Mouse (Mus musculus): Measurements from ENCODE around the gene Plac9a. TPM values are rescaled to one million over a fixed set of nuclear protein-coding genes. Genes with fewer than 3 reads are reported as not detected.
A peak's percentile ranks its signal among the peaks of the same experiment; 100 is the strongest.

The Plac9a gene
- polyA plus RNA-seq, 1 experiment, result 0.10 TPM

GRCm38 (mm10) chr14:25848237-25848636 lies 54.7 kb downstream of the Plac9a start:
- TF ChIP-seq E2F4 (IDR thresholded peaks at IDR 0.05; ENCODE audit: insufficient read depth), result no peak
- no peak for TF ChIP-seq CEBPB (IDR thresholded peaks at IDR 0.05; ENCODE audit: insufficient read depth, poor library complexity, severe bottlenecking)
- TF ChIP-seq MYOD1 (IDR thresholded peaks at IDR 0.05; ENCODE audit: control insufficient read depth in 1 of 3, insufficient read length in 2 of 3, low read depth in 2 of 3), result no peak
- TF ChIP-seq POLR2A (IDR thresholded peaks at IDR 0.05; ENCODE audit: insufficient read length, low read depth), result no peak
- TF ChIP-seq TCF3 (IDR thresholded peaks at IDR 0.05; ENCODE audit: insufficient read length, low read depth), result no peak
- TF ChIP-seq MYOG (IDR thresholded peaks at IDR 0.05; ENCODE audit: control insufficient read depth in 1 of 3, insufficient read depth in 1 of 3, insufficient read length in 2 of 3, low read depth in 2 of 3), result peak in 1 of 3 experiments; percentile 10
- no peak for TF ChIP-seq TCF12 (IDR thresholded peaks at IDR 0.05; ENCODE audit: insufficient read depth, poor library complexity, severe bottlenecking)
- TF ChIP-seq MAX (IDR thresholded peaks at IDR 0.05; ENCODE audit: low read depth), result no peak
- TF ChIP-seq REST (IDR thresholded peaks at IDR 0.05; ENCODE audit: insufficient read depth, insufficient read length), result no peak
- Histone ChIP-seq H3K79me2 (ENCODE audit: control insufficient read depth, insufficient read depth) (peaks cover 68% of the 10 kb centered on the region), H3K36me3 (ENCODE audit: control insufficient read depth, insufficient read depth) (no peaks in the 10 kb centered on the region), H3ac (ENCODE audit: control insufficient read depth, insufficient read length) (no peak overlapping the region), H3K4me3 (no peak overlapping the region), H3K4me2 (ENCODE audit: low read depth) (no peak overlapping the region), H3K27me3 (ENCODE audit: control insufficient read depth, insufficient read depth, insufficient read length) (no peaks in the 10 kb centered on the region)

- H3K4me2 ChIP-seq (ENCODE audit: low read depth), result peak overlapping the region; percentile 14
- TF ChIP-seq SRF (IDR thresholded peaks at IDR 0.05; ENCODE audit: control insufficient read depth, insufficient read length, low read depth) (no peak), MAX (IDR thresholded peaks at IDR 0.05; ENCODE audit: low read depth) (no peak), REST (IDR thresholded peaks at IDR 0.05; ENCODE audit: insufficient read depth, insufficient read length) (no peak), POLR2A (IDR thresholded peaks at IDR 0.05; ENCODE audit: insufficient read length, low read depth) (no peak), USF1 (IDR thresholded peaks at IDR 0.05; ENCODE audit: low read depth) (no peak), TCF3 (IDR thresholded peaks at IDR 0.05; ENCODE audit: insufficient read length, low read depth) (no peak), MYOD1 (IDR thresholded peaks at IDR 0.05; ENCODE audit: control insufficient read depth in 1 of 3, insufficient read length in 2 of 3, low read depth in 2 of 3) (no peak), MYOG (IDR thresholded peaks at IDR 0.05; ENCODE audit: control insufficient read depth in 1 of 3, insufficient read depth in 1 of 3, insufficient read length in 2 of 3, low read depth in 2 of 3) (no peak), CEBPB (IDR thresholded peaks at IDR 0.05; ENCODE audit: insufficient read depth, poor library complexity, severe bottlenecking) (no peak), TCF12 (IDR thresholded peaks at IDR 0.05; ENCODE audit: insufficient read depth, poor library complexity, severe bottlenecking) (no peak)
- H3K36me3 ChIP-seq (ENCODE audit: control insufficient read depth, insufficient read depth), result no peaks in the 10 kb centered on the region
- H3K79me2 ChIP-seq (ENCODE audit: control insufficient read depth, insufficient read depth), result peaks cover 74% of the 10 kb centered on the region
- no peaks in the 10 kb centered on the region for H3K27me3 ChIP-seq (ENCODE audit: control insufficient read depth, insufficient read depth, insufficient read length)
- no peak overlapping the region for H3ac ChIP-seq (ENCODE audit: control insufficient read depth, insufficient read length)
- H3K4me3 ChIP-seq, result no peak overlapping the region
These were observed 55.2 kb downstream of the Plac9a start for GRCm38 (mm10) chr14:25847660-25848059.

- Histone ChIP-seq H3K79me2 (ENCODE audit: control insufficient read depth, insufficient read depth) (peaks cover 77% of the 10 kb centered on the region), H3K4me2 (ENCODE audit: low read depth) (peak overlapping the region; percentile 57), H3K4me3 (no peak overlapping the region), H3K36me3 (ENCODE audit: control insufficient read depth, insufficient read depth) (no peaks in the 10 kb centered on the region), H3K27me3 (ENCODE audit: control insufficient read depth, insufficient read depth, insufficient read length) (no peaks in the 10 kb centered on the region), H3ac (ENCODE audit: control insufficient read depth, insufficient read length) (no peak overlapping the region)
- no peak for TF ChIP-seq MYOG (IDR thresholded peaks at IDR 0.05; ENCODE audit: control insufficient read depth in 1 of 3, insufficient read depth in 1 of 3, insufficient read length in 2 of 3, low read depth in 2 of 3)
- no peak for TF ChIP-seq POLR2AphosphoS2 (IDR thresholded peaks at IDR 0.05; ENCODE audit: insufficient read length, low read depth)
These were observed 56.4 kb downstream of the Plac9a start for GRCm38 (mm10) chr14:25846516-25846915.

GRCm38 (mm10) chr14:25845832-25846383 lies 57.0 kb downstream of the Plac9a start:
- no peaks in the 10 kb centered on the region for H3K27me3 ChIP-seq (ENCODE audit: control insufficient read depth, insufficient read depth, insufficient read length)
- TF ChIP-seq MYOD1 (IDR thresholded peaks at IDR 0.05; ENCODE audit: control insufficient read depth in 1 of 3, insufficient read length in 2 of 3, low read depth in 2 of 3) (peak; percentile 25 to 79 (median 74)), MAX (IDR thresholded peaks at IDR 0.05; ENCODE audit: low read depth) (no peak), TCF3 (IDR thresholded peaks at IDR 0.05; ENCODE audit: insufficient read length, low read depth) (peak; percentile 6), MYOG (IDR thresholded peaks at IDR 0.05; ENCODE audit: control insufficient read depth in 1 of 3, insufficient read depth in 1 of 3, insufficient read length in 2 of 3, low read depth in 2 of 3) (peak in 2 of 3 experiments; percentile 17 to 90), POLR2A (IDR thresholded peaks at IDR 0.05; ENCODE audit: insufficient read length, low read depth) (peak; percentile 20), TCF12 (IDR thresholded peaks at IDR 0.05; ENCODE audit: insufficient read depth, poor library complexity, severe bottlenecking) (peak; percentile 60), CEBPB (IDR thresholded peaks at IDR 0.05; ENCODE audit: insufficient read depth, poor library complexity, severe bottlenecking) (no peak)
- H3K4me3 ChIP-seq, result no peak overlapping the region
- H3K36me3 ChIP-seq (ENCODE audit: control insufficient read depth, insufficient read depth), result no peaks in the 10 kb centered on the region
- H3ac ChIP-seq (ENCODE audit: control insufficient read depth, insufficient read length), result no peak overlapping the region
- peaks cover 74% of the 10 kb centered on the region for H3K79me2 ChIP-seq (ENCODE audit: control insufficient read depth, insufficient read depth)
- peak overlapping the region; percentile 49 for H3K4me2 ChIP-seq (ENCODE audit: low read depth)

- H3K4me3 ChIP-seq, result peak overlapping the region; percentile 86
- no peaks in the 10 kb centered on the region for H3K27me3 ChIP-seq (ENCODE audit: control insufficient read depth, insufficient read depth, insufficient read length)
- peak overlapping the region; percentile 74 for H3K4me2 ChIP-seq (ENCODE audit: low read depth)
- TF ChIP-seq CEBPB (IDR thresholded peaks at IDR 0.05; ENCODE audit: insufficient read depth, poor library complexity, severe bottlenecking), result no peak
- no peak for TF ChIP-seq TCF12 (IDR thresholded peaks at IDR 0.05; ENCODE audit: insufficient read depth, poor library complexity, severe bottlenecking)
- TF ChIP-seq SRF (IDR thresholded peaks at IDR 0.05; ENCODE audit: control insufficient read depth, insufficient read length, low read depth), result no peak
- TF ChIP-seq MYOD1 (IDR thresholded peaks at IDR 0.05; ENCODE audit: control insufficient read depth in 1 of 3, insufficient read length in 2 of 3, low read depth in 2 of 3), result no peak
- no peak for TF ChIP-seq REST (IDR thresholded peaks at IDR 0.05; ENCODE audit: insufficient read depth, insufficient read length)
- no peak for TF ChIP-seq MYOG (IDR thresholded peaks at IDR 0.05; ENCODE audit: control insufficient read depth in 1 of 3, insufficient read depth in 1 of 3, insufficient read length in 2 of 3, low read depth in 2 of 3)
- no peak for TF ChIP-seq TCF3 (IDR thresholded peaks at IDR 0.05; ENCODE audit: insufficient read length, low read depth)
- no peak overlapping the region for H3ac ChIP-seq (ENCODE audit: control insufficient read depth, insufficient read length)
- peaks cover 62% of the 10 kb centered on the region for H3K79me2 ChIP-seq (ENCODE audit: control insufficient read depth, insufficient read depth)
- no peaks in the 10 kb centered on the region for H3K36me3 ChIP-seq (ENCODE audit: control insufficient read depth, insufficient read depth)
These were observed 58.5 kb downstream of the Plac9a start for GRCm38 (mm10) chr14:25844372-25844771.

Data from myocyte (in vitro differentiated cells).